Mouse (Mus musculus) ES-E14 (cell line): ENCODE results near the gene Adsl. TPM values are rescaled to one million over a fixed set of nuclear protein-coding genes. Genes with fewer than 3 reads are reported as not detected.

ENCODE experiments used
- DNase-seq: peaks from one replicate; pipeline ENCODE4 v3.0.0-alpha.2; 2013; ENCODE audit warnings: low read depth, low spot score
- H3K27ac ChIP-seq: 2 replicates; pipeline ENCODE4 v1.5.1; 2012; ENCODE audit warnings: low read depth, mild to moderate bottlenecking, low read length, moderate library complexity, mixed read lengths; ENCODE audit not compliant: poor library complexity, insufficient read depth, severe bottlenecking
- H3K36me3 ChIP-seq: 2 replicates; pipeline ENCODE4 v1.6.1; 2012; ENCODE audit warnings: mild to moderate bottlenecking, low read length, moderate library complexity, mixed read lengths; ENCODE audit not compliant: control insufficient read depth, poor library complexity, insufficient read depth, severe bottlenecking
- H3K4me1 ChIP-seq, 2 experiments: fragments of 150-350 bp in 1 of 2; sonication (generic) in 1 of 2; 2 replicates each; pipeline ENCODE4 v1.6.1; 2012; ENCODE audit warnings: low read length in 2 of 2, mild to moderate bottlenecking in 1 of 2, mixed read lengths in 1 of 2; ENCODE audit not compliant: control insufficient read depth in 2 of 2, insufficient read depth in 2 of 2, poor library complexity in 1 of 2
- H3K4me3 ChIP-seq, 2 experiments: fragments of 150-350 bp in 1 of 2; sonication (generic) in 1 of 2; 2 replicates each; pipeline ENCODE4 v1.5.1; 2012; ENCODE audit warnings: low read length in 2 of 2, low read depth in 1 of 2, mild to moderate bottlenecking in 1 of 2, mixed read lengths in 1 of 2; ENCODE audit not compliant: insufficient read depth in 1 of 2, poor library complexity in 1 of 2, severe bottlenecking in 1 of 2
- H3K9ac ChIP-seq: 2 replicates; pipeline ENCODE4 v1.6.1; 2012; ENCODE audit warnings: low read depth, mild to moderate bottlenecking, low read length, mixed read lengths; ENCODE audit not compliant: poor library complexity, insufficient read depth, severe bottlenecking
- H3K9me3 ChIP-seq: fragments of 150-350 bp; sonication (generic); 2 replicates; pipeline ENCODE4 v1.6.1; 2012; ENCODE audit warnings: low read depth, mild to moderate bottlenecking, low read length; ENCODE audit not compliant: control insufficient read depth, insufficient read depth
- CHD2 ChIP-seq: IDR thresholded peaks from 2 replicates; pipeline ENCODE4 v1.6.1; 2014; ENCODE audit warnings: mild to moderate bottlenecking, low read depth, low read length, inconsistent platforms
- HCFC1 ChIP-seq: IDR thresholded peaks from 2 replicates; pipeline ENCODE4 v1.6.1; 2012; ENCODE audit warnings: low read length, inconsistent platforms, borderline replicate concordance; ENCODE audit not compliant: insufficient read depth
- MAFK ChIP-seq: IDR thresholded peaks from 2 replicates; pipeline ENCODE4 v1.6.1; 2014; ENCODE audit warnings: mild to moderate bottlenecking, low read depth, low read length, inconsistent platforms; ENCODE audit not compliant: insufficient read depth
- ZC3H11A ChIP-seq: IDR thresholded peaks from 2 replicates; pipeline ENCODE4 v1.6.1; 2012; ENCODE audit warnings: low read depth, mild to moderate bottlenecking, inconsistent platforms, low read length, borderline replicate concordance
- ZNF384 ChIP-seq: IDR thresholded peaks from 2 replicates; pipeline ENCODE4 v1.6.1; 2012; ENCODE audit warnings: low read depth, low read length, inconsistent platforms
- in situ Hi-C, 2 experiments: fragments of 600-800 bp; cut with MboI; formaldehyde crosslinking; loops; one replicate each; pipeline ENCODE4 v1.15.1; 2025; ENCODE audit warnings: low sequenced_read_pairs in 2 of 2, inconsistent platforms in 1 of 2; ENCODE audit not compliant: unreplicated experiment in 2 of 2
- total RNA-seq: library from RNA; depleted of rRNA; stranded (reverse); fragments of 300-350 nt; gene quantifications from 2 replicates; pipeline ENCODE4 v1.2.3, GENCODE M21; 2012

Adsl gene
- total RNA-seq, 1 experiment: 166 TPM

DNA sequence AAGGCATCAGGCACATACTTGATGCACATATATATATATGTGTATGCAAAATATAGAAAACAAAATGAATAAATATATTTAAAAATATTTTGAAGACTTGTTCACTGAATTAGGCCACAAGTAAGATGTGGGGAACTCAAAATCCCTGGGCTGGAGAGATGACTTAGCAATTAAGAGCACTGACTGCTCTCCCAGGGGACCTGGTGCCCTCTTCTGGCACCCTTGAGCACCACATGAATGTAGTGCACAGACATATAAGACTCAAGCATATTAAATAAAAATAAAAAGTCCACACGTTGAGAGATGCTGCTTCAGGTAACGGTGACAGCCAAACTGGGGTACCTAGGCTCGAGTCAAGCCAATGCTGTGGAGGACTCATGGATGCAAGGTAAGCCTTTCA is 2.4 kb upstream of the Adsl start:
- Histone ChIP-seq H3K36me3 (peaks cover 1% of the 10 kb centered on the region; the same call in 1 of the 2 replicates), H3K9ac (no peak overlapping the region), H3K27ac (no peak overlapping the region), H3K4me3 (no peak overlapping the region), H3K9me3 (no peaks in the 10 kb centered on the region), H3K4me1 (peaks cover 0 to 6% of the 10 kb centered on the region in 2 experiments; a peak in 2 of 4 replicates)
- no peak for DNase-seq
- peak; percentile 81 for TF ChIP-seq MAFK
- no peak for TF ChIP-seq ZNF384
- in situ Hi-C loops: no loop called here

DNA sequence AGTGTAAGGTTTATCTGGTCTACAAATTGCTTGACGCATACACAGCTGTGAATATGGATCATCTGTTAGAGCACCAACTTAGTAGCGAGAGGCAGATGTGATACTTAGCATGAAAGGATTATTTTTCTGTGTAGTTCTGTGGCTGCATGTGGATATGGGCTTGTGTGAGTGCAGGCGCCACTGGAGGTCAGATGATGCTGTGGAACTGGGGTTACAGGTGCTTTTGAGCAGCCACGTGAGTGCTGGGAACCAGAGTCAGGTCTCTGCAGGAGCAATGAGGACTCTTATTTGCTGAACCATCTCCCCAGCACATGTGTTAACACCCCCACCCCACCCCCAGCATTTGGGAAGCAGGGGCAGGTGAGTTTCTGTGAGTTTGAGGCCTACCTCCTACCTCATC is 1.1 kb downstream of the Adsl start:
- H3K27ac ChIP-seq: no peak overlapping the region
- peaks cover 0 to 6% of the 10 kb centered on the region in 2 experiments; a peak in 2 of 4 replicates for H3K4me1 ChIP-seq
- peaks cover 24% of the 10 kb centered on the region for H3K36me3 ChIP-seq
- H3K4me3 ChIP-seq: peak overlapping the region; percentile 81 to 90
- TF ChIP-seq HCFC1 (no peak), CHD2 (no peak), ZC3H11A (no peak), ZNF384 (no peak), MAFK (no peak)
- H3K9me3 ChIP-seq: no peaks in the 10 kb centered on the region
- in situ Hi-C loops: no loop called here
- DNase-seq: no peak
- peak overlapping the region; percentile 64 for H3K9ac ChIP-seq

DNA sequence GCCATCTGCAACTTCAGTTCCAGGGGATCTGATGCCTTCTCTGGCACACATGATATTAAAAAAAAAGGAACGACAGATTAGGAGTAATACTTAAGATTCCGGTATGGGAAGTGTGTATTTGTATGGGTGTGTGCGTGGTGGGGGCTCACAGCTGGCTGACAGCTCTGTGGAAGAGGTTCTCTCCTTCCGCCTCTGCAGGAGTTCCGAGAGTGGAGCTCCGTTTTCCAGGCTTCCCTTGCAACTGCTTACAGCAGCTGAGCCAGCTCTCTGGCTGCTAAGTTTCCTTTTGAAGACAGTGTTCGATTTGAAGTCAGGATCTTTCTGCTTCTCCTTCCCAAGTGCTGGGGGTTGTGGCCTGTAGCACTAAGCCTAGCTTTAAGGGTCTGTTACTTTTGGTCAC is 1.8 kb downstream of the Adsl start:
- Histone ChIP-seq H3K36me3 (peaks cover 29% of the 10 kb centered on the region), H3K27ac (no peak overlapping the region), H3K4me1 (peaks cover 0 to 4% of the 10 kb centered on the region in 2 experiments; a peak in 2 of 4 replicates), H3K9me3 (no peaks in the 10 kb centered on the region), H3K4me3 (peak overlapping the region; percentile 81 to 90; a peak in 3 of 4 replicates), H3K9ac (peak overlapping the region; percentile 64; the same call in 1 of the 2 replicates)
- DNase-seq: no peak
- in situ Hi-C loops: no loop called here
- no peak for TF ChIP-seq HCFC1
- TF ChIP-seq ZNF384: no peak
- no peak for TF ChIP-seq MAFK
- TF ChIP-seq ZC3H11A: no peak
- TF ChIP-seq CHD2: no peak

DNA sequence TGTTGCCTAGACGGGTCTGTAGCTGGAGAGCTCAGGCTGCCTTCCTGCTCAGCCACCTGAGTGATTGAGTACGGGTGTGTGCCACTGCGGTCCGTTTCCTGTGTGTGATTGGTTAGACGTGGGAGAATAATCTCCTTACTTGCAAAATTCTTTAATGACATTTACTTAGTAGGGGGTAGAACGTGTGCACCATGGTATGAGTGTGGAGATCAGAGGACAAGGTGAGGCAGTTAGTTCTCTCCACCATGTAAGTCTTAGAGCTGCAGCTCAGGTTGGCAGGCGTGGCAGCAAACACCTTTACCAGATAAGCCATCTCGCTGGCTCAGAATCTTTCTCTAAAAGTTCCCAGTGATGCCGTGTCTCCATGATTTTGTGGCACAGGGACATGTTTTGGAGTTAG is 5.7 kb downstream of the Adsl start:
- Histone ChIP-seq H3K27ac (no peak overlapping the region), H3K9ac (no peak overlapping the region), H3K4me1 (peaks cover 0 to 4% of the 10 kb centered on the region in 2 experiments; a peak in 2 of 4 replicates), H3K9me3 (no peaks in the 10 kb centered on the region), H3K4me3 (no peak overlapping the region), H3K36me3 (peaks cover 47% of the 10 kb centered on the region)
- no peak for DNase-seq
- TF ChIP-seq CHD2 (no peak), ZC3H11A (no peak), ZNF384 (no peak), HCFC1 (no peak), MAFK (no peak)
- in situ Hi-C loops: no loop called here

DNA sequence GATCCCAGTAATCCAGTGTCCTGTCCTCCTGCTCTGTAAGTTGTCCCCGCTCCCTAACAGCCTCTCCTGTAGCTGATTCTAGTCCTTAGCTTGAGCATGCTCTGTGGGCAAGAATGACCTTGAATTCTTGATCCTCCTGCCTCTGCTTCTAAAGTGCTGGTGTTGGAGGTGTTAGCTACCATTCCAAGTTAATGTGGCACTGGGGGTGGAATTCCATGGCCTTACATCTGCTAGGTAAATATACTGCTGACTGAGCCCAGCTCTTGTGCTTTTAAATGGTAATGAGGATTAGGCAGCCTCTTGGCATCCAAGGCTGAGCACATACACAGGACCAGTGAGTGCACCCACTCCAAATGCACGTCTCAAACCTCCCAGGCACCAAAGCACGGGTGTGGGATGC is 6.6 kb downstream of the Adsl start:
- no peak for DNase-seq
- H3K9ac ChIP-seq: no peak overlapping the region
- no peak overlapping the region for H3K4me3 ChIP-seq
- TF ChIP-seq MAFK: no peak
- TF ChIP-seq ZC3H11A: no peak
- in situ Hi-C loops: no loop called here
- peaks cover 0 to 4% of the 10 kb centered on the region in 2 experiments; a peak in 2 of 4 replicates for H3K4me1 ChIP-seq
- peaks cover 52% of the 10 kb centered on the region for H3K36me3 ChIP-seq
- H3K9me3 ChIP-seq: no peaks in the 10 kb centered on the region
- H3K27ac ChIP-seq: no peak overlapping the region
